Mouse (Mus musculus) liver, adult 2 months (tissue): ENCODE measurements around the gene Cdc6. TPM values are rescaled to one million over a fixed set of nuclear protein-coding genes. Genes with fewer than 3 reads are reported as not detected.

Experiments used
- DNase-seq: peaks from one replicate; pipeline ENCODE4 v3.0.0-alpha.2; 2011; ENCODE audit warnings: low read depth, low spot score; ENCODE audit errors: extremely low read depth
- H3K27ac ChIP-seq: fragments of 200-500 bp; replicated peaks from 2 replicates; pipeline ENCODE4 v1.5.1; 2012; ENCODE audit warnings: low read depth, mild to moderate bottlenecking, control low read depth, inconsistent platforms, low read length; ENCODE audit not compliant: insufficient read depth
- H3K27me3 ChIP-seq: fragments of 200-500 bp; 2 replicates; pipeline ENCODE4 v1.6.1; 2012; ENCODE audit warnings: mild to moderate bottlenecking, moderate library complexity, low read length, inconsistent platforms; ENCODE audit not compliant: control insufficient read depth, insufficient read depth
- H3K36me3 ChIP-seq: fragments of 200-500 bp; 2 replicates; pipeline ENCODE4 v1.6.1; 2012; ENCODE audit warnings: low read length, inconsistent platforms; ENCODE audit not compliant: control insufficient read depth, insufficient read depth
- H3K4me1 ChIP-seq: fragments of 200-500 bp; 2 replicates; pipeline ENCODE4 v1.6.1; 2011; ENCODE audit warnings: low read length; ENCODE audit not compliant: control insufficient read depth, insufficient read depth
- H3K4me3 ChIP-seq: fragments of 200-500 bp; 2 replicates; pipeline ENCODE4 v1.5.1; 2011; ENCODE audit warnings: low read depth, mild to moderate bottlenecking, control low read depth, low read length, moderate library complexity; ENCODE audit not compliant: insufficient read depth
- H3K79me2 ChIP-seq: fragments of 200-500 bp; 2 replicates; pipeline ENCODE4 v1.6.1; 2012; ENCODE audit warnings: inconsistent platforms, mild to moderate bottlenecking, low read length, moderate library complexity; ENCODE audit not compliant: control insufficient read depth, insufficient read depth
- H3K9ac ChIP-seq: fragments of 200-500 bp; 2 replicates; pipeline ENCODE4 v1.6.1; 2012; ENCODE audit warnings: low read depth, mild to moderate bottlenecking, control low read depth, inconsistent platforms, low read length
- CTCF ChIP-seq: fragments of 200-500 bp; IDR thresholded peaks from 2 replicates; pipeline ENCODE4 v1.5.1; 2011; ENCODE audit warnings: low read depth, low read length, control low read depth
- POLR2A ChIP-seq: fragments of 200-500 bp; IDR thresholded peaks from 2 replicates; pipeline ENCODE4 v1.6.1; 2011; ENCODE audit warnings: low read length, control low read depth; ENCODE audit not compliant: insufficient read depth; ENCODE audit errors: extremely low read depth
- WGBS: fragments of 180-500 bp; shearing (Covaris S2); methylation state at CpG from one replicate; pipeline ENCODE4 v1.1.7; 2018; 5-methylcytosine and 5-hydroxymethylcytosine counted together
- polyA plus RNA-seq: library from polyadenylated mRNA; depleted of rRNA; stranded (reverse); fragments of >200 nt; gene quantifications from 2 replicates; pipeline ENCODE4 v1.2.3, GENCODE M21; 2012
- total RNA-seq: library from RNA; depleted of rRNA; stranded (reverse); fragments of >200 nt; gene quantifications from 2 replicates; pipeline ENCODE4 v1.2.3, GENCODE M21; 2014

Gene Cdc6
- total and polyA plus RNA-seq, 2 experiments: 0.07 to 0.09 TPM

DNA sequence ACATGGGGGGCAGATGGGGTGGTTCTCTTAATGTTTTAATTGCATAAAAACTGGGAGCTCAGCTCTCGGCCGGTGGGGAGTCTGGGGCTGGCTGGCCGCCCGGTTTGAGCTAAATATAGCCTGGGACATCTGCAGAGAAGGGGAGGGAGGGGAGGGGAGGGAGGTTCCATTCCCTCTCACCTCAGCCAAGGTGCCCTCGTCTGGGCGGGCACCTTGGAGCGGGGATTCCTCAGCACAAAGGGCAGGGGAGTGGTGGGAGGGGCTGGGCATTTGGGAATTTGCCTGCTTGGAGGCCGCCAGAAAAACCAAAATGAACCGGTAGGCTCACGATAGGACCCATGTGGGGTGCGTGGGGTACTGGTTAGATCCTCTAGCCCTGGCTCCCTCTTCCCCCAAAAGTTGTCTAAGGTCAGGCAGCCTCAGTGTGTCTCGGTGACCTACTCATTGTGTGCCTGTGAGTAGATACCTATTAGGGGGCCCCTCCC, 33.8 kb downstream of the Cdc6 start:
- WGBS: 3% methylated on average over 12 of the region's 12 CpGs
- DNase-seq: peak; percentile 68
- H3K36me3 ChIP-seq: no peaks in the 10 kb centered on the region
- peaks cover 32% of the 10 kb centered on the region; the same call in 1 of the 2 replicates for H3K79me2 ChIP-seq
- H3K9ac ChIP-seq: peak overlapping the region; percentile 64
- H3K27me3 ChIP-seq: no peaks in the 10 kb centered on the region
- H3K27ac ChIP-seq: peak overlapping the region; percentile 80
- peak overlapping the region; percentile 49; the same call in 1 of the 2 replicates for H3K4me3 ChIP-seq
- peaks cover 49% of the 10 kb centered on the region for H3K4me1 ChIP-seq
- no peak for TF ChIP-seq CTCF
- TF ChIP-seq POLR2A: no peak

DNA sequence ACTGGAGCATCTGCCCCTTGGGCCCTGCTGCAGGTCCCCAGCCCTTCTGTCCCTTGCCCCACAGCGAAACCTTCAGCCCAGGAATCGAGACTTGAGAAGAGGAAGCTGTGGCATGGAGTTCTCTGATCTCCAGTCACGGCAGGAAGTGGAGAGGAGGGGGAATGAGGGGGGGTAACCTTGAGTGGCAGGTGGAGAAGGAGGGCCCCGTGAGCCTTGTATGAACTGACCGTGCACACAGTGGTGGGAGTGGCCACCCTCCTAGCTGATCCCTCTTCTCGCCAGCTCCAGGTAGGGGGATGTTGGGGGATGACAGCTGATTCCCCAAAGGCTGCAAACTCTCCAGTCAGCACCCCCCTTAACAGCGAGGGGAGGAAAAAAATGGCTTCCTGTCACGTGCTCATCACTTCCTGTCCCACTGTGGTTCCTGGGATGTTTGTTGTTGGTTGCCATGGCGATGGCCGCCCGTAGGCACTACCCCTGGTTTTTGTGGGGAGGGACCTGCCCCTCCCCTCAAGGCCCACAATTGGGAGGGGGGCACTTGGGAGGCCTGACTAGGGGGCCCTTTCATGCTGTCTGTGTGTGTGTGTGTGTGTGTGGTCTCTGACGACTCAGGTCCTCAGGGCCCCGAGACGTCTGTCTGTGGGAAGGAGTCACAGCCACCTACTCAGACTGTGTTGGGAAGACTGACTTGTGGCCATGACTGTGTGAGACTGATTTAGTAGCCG, 34.4 kb downstream of the Cdc6 start:
- Histone ChIP-seq H3K9ac (peak overlapping the region; percentile 64), H3K4me3 (peak overlapping the region; percentile 49), H3K79me2 (peaks cover 32% of the 10 kb centered on the region; the same call in 1 of the 2 replicates), H3K27me3 (no peaks in the 10 kb centered on the region), H3K36me3 (no peaks in the 10 kb centered on the region), H3K27ac (peak overlapping the region; percentile 80), H3K4me1 (peaks cover 46% of the 10 kb centered on the region)
- WGBS: 31% methylated on average over 15 of the region's 15 CpGs
- DNase-seq: peak; percentile 39
- no peak for TF ChIP-seq POLR2A
- no peak for TF ChIP-seq CTCF

DNA sequence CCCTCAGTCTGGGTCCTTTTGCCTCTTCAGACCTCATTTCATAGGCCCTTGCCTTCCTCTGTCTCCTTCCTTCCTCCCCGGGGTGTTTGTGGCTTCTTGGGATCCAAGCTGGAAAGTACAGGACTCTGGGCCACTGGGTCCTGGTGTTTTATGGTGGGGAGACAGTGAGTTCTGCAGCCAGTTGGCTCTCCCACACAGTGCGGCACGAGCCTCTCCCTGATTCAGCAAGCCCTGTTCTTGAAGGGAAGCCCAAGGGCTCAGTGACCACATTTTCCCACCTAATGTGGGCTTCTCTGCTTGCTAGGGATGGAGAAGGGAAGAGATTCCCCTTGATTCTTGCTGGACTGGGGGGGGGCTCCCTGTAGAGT, 34.9 kb downstream of the Cdc6 start:
- no peak for TF ChIP-seq POLR2A
- TF ChIP-seq CTCF: no peak
- Histone ChIP-seq H3K36me3 (no peaks in the 10 kb centered on the region), H3K27ac (peak overlapping the region; percentile 80), H3K79me2 (peaks cover 32% of the 10 kb centered on the region; the same call in 1 of the 2 replicates), H3K4me3 (no peak overlapping the region), H3K27me3 (no peaks in the 10 kb centered on the region), H3K9ac (no peak overlapping the region), H3K4me1 (peaks cover 49% of the 10 kb centered on the region)
- no peak for DNase-seq
- 58% methylated on average over 3 of the region's 3 CpGs for WGBS

DNA sequence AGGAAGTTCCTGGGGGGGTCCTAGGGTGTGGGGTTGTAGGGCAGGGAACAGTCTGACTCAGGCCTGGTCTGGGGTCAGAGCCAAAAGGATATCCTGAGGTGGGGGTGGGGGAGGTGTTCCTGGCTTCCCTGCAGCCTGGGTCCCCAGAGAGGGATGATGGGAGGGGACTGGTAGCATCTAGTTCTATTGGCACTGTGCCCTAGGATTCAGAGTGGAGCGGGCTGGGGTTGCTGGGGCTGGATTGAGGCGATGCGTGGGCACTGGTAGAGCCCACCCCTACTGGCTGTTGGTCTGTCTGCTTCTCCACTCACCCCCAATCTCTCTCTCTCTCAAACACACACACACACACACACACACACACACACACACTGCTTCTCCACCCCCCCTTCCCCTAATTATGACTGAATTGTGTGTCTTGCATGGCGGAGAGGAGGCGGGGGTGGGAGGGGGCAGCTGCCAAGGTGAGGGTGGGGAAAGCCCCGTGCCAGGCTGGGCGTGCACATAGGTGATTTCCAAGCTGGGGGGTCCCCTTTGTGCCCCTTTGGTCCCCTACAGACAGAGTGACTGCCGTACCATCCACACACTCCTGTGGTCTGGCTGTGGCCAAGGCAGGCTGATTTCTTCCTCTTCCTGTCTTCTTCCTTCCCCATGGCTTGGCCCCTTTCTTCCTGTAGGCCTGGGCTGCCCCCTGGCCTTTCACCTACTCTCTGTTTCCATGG, 35.5 kb downstream of the Cdc6 start:
- no peak for DNase-seq
- H3K9ac ChIP-seq: no peak overlapping the region
- peak overlapping the region; percentile 80 for H3K27ac ChIP-seq

DNA sequence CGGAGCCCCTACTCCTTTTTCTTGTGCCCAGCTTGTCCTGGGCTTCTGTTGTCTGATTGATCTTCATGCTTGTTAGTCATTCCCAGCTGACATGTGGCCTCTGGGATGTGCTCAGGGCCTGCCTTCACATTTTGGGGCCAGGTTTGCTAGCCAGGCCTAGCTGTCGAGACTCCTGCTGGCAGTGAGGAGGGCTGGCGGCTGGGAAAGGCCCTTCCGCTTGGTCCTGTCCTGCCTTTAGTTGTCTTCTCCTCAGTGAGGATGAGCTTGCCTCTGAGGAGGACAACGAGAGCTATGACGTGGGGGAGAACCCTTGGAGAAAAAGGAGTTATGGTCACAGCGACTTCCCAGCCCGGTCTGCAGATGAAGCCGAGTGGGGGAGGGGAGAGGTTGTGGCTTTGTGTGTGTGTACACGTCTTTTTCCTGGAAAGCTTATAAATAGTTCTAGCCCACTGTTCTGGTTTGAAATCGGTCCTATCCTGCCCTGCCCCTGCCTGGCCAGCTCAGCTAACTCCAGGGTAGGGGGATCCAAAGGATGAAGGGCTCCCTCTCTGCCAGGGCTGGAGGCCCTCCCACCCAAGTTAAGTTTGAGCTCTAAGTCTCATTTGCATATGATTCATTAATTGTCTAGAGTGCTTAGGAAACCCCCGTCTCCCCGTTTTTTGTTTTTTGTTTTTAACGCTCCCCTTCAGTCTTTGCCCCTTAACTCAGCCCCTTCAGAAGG, 36.3 kb downstream of the Cdc6 start:
- H3K36me3 ChIP-seq: no peaks in the 10 kb centered on the region
- H3K27ac ChIP-seq: peak overlapping the region; percentile 78
- 38% methylated on average over 14 of the region's 14 CpGs for WGBS
- H3K4me3 ChIP-seq: no peak overlapping the region
- peak overlapping the region; percentile 26; the same call in 1 of the 2 replicates for H3K9ac ChIP-seq
- DNase-seq: peak; percentile 22
- H3K27me3 ChIP-seq: no peaks in the 10 kb centered on the region
- TF ChIP-seq POLR2A (no peak), CTCF (no peak)
- H3K4me1 ChIP-seq: peaks cover 54% of the 10 kb centered on the region
- peaks cover 23% of the 10 kb centered on the region; the same call in 1 of the 2 replicates for H3K79me2 ChIP-seq

More for the DNA sequence above, 35.5 kb downstream of the Cdc6 start:
- WGBS: 75% methylated on average over 8 of the region's 8 CpGs
- Histone ChIP-seq H3K4me3 (no peak overlapping the region), H3K4me1 (peaks cover 54% of the 10 kb centered on the region), H3K27me3 (no peaks in the 10 kb centered on the region), H3K79me2 (peaks cover 31% of the 10 kb centered on the region; the same call in 1 of the 2 replicates), H3K36me3 (no peaks in the 10 kb centered on the region)
- TF ChIP-seq CTCF: no peak
- no peak for TF ChIP-seq POLR2A
